Mouse (Mus musculus) gastrocnemius, adult 2 months (tissue): Measurements from ENCODE around the gene Pacs2. TPM values are rescaled to one million over a fixed set of nuclear protein-coding genes. Genes with fewer than 3 reads are reported as not detected.

ENCODE experiments used
- DNase-seq: peaks from one replicate; pipeline ENCODE4 v3.0.0; 2022
- H3K27ac ChIP-seq: fragments of 200-600 bp; 2 replicates; pipeline ENCODE4 v1.8.1; 2022; ENCODE audit warnings: mild to moderate bottlenecking
- H3K4me3 ChIP-seq: fragments of 200-600 bp; 2 replicates; pipeline ENCODE4 v1.8.1; 2022; ENCODE audit warnings: mild to moderate bottlenecking, moderate library complexity
- CTCF ChIP-seq: fragments of 200-600 bp; IDR thresholded peaks from 2 replicates; pipeline ENCODE4 v1.8.1; 2022; ENCODE audit warnings: antibody characterized with exemption, mild to moderate bottlenecking, moderate library complexity
- intact Hi-C: fragments of 180-260 bp; cut with DNase I; formaldehyde crosslinking; loops from one replicate; pipeline ENCODE4 v1.15.1; 2025
- total RNA-seq, 2 experiments: library from RNA; stranded (reverse); gene quantifications; 2 replicates each; pipeline ENCODE4 v1.2.3; 2021

Gene Pacs2
- total RNA-seq, 2 experiments from 2014 or later = 35.9 to 41.0 TPM

DNA sequence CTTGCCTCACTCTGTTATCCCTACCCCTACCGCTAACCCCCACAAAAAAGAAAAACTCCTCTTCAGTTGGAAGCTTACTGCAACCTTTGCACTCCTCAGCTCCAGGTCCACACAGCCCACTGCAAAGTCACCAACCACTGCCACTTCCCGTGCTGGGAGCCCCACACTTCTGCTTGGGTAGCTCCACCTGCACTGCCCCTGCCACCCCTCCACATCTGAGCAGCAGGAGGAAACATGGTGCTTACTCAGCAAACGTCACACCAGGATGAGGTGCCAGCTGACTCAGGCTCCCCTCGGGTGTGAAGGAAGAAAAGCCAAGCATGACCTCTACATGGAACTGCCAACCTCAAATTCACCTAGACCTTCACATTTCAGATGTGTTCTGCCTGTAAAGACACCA lies 20.2 kb upstream of the Pacs2 start:
- intact Hi-C loops = no loop called here
- no peak for DNase-seq
- no peak overlapping the region for H3K27ac ChIP-seq

DNA sequence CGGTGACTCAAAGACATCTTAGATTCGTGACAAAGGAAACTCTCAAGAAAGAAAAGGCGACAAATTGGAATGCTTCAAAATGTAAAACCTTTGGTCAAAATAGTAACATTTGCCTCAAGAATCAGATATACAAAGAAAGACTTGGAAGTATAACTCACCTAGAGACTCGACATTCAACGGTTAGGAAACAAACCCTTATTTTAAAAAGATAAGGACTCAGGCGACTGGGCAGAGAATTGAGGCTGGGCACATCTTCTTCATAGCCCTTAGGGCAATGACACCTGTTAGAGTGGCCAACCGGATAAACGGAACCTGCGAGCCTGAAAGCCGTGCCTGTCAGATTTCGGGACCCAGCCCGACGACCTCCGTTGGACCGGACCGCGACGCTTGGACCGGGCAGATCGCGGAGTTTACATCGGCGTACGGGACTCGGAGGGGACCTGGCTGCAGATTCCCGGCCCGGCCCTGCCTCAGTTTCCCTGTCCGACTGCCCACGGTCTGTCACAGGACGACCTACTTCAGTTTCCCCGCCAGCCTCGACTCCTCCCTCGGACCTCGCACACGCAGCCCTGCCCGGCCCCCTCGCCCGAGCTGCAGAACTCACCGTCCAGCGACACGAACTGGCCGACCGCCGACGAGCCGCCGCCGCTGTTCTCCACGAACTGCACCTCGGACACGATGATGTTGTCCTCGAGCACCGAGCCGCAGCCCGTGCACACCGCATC lies 14.6 kb upstream of the Pacs2 start:
- TF ChIP-seq CTCF = no peak
- Histone ChIP-seq H3K4me3 (peak overlapping the region; percentile 100), H3K27ac (peak overlapping the region; percentile 99)
- no peak for DNase-seq
- intact Hi-C loops = no loop called here

More for the DNA sequence above, 20.2 kb upstream of the Pacs2 start:
- no peak overlapping the region for H3K4me3 ChIP-seq
- no peak for TF ChIP-seq CTCF

DNA sequence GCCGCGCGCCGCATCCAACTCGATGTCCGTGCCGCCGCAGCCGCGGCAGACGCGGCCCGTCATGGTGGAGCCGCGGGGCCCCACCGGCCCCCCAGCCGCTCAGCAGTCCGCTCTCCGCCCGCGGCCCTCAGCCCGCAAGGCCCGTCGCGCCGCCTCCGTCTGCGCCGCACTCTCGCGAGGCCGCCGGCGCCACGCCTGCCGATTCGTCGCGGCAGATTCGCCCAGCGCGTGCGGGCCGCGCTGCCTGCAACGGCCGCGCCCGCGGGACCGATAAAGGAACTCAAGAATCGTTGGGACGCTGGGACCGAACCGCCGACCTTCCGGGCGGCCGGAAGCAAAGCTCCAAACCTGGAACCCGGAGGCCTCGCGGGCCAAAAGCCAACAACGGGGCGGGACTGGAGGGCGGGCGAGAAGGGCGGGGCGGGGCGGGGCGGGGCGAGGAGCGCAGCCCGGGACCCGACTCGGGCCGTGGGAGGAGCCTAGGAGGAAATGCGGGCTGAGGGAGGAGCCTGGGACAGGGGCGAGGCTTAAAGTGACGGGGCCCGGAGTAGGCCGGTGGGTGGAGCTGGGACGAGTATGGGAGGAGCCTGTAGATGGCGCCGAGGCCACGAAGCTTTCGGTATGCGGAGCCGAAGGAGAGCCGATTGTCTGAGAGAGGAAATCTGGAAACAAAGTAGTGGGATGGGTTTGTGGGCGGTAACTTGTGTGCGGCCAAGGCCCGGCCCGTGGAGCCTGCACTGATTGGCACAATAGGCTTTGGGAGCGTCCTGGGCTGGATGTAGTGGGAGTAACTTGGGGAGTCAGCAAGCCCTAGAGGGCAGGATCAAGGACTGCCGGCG lies 13.8 kb upstream of the Pacs2 start, which contains the start of gene Brf1:
Brf1 (minus strand) TSS at position 411 of the 839 bp plus-strand sequence.
- peak; percentile 34; the same call in 1 of the 2 replicates for TF ChIP-seq CTCF
- intact Hi-C loops = no loop called here

DNA sequence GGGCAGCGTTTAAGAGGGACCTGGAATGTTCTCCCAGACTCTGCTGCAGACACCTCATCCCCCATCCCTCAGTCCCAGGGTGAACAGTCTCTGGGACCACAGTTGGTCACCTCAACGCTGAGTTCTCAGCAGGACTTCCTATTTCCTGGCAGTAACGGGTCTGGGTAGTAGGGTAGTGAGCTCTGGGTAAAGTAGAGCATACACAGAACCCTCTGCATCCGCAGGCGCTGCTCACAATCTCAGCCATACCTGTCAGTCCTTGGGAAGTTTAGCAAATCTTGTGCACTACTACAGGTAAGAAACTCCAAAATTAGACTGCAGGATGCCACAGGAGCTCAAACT lies 13.2 kb upstream of the Pacs2 start:
- intact Hi-C loops = no loop called here
- no peak for DNase-seq
- TF ChIP-seq CTCF = no peak
- H3K4me3 ChIP-seq = peak overlapping the region; percentile 100
- peak overlapping the region; percentile 99 for H3K27ac ChIP-seq

More for the DNA sequence above, 13.8 kb upstream of the Pacs2 start, which contains the start of gene Brf1:
- peak; percentile 99 for DNase-seq
- Histone ChIP-seq H3K27ac (peak within 1 kb of the TSS; percentile 99), H3K4me3 (peak within 1 kb of the TSS; percentile 100)

DNA sequence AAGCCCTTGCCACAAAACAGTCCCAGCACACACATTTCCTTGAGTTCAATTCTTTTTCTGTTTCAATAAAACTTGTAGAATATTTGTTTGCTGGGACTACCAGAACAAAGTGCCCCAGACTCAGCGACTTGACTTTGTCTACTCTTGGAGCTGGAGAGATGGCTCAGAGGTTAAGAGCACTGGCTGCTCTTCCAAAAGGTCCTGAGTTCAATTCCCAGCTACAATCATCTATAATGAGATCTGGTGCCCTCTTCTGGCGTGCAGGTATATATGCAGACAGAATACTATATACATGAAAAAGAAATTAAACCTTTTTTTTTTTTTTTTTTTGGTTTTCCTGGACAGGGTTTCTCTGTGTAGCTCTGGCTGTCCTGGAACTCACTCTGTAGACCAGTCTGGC lies 11.6 kb upstream of the Pacs2 start:
- intact Hi-C loops = no loop called here
- TF ChIP-seq CTCF = peak; percentile 42
- no peak overlapping the region for H3K4me3 ChIP-seq
- H3K27ac ChIP-seq = no peak overlapping the region
- no peak for DNase-seq

DNA sequence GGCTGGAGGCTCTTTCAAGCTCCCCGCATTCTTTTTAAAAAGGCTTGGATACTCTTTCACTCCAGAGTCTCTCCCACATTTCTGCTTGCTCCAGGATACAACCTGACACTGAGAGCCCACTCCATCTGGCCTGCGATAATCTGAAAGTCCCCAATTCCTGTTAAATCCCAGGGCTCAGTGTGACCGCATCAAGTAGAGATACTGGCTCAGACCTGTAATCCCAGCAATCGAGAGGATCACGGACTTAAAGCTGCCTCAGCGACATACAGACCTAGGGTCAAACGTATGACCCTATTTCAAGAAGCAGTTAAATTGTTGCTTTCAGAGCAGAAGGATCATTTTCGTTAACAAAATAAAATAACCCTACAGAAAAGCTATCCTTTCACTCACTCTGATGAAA lies 10.3 kb upstream of the Pacs2 start:
- intact Hi-C loops = loop anchor here (2.0 kb wide), 2 partner anchors 41 to 71 kb away; partner anchors contain the start of gene Tex22
- H3K27ac ChIP-seq = no peak overlapping the region
- H3K4me3 ChIP-seq = no peak overlapping the region
- DNase-seq = no peak
- no peak for TF ChIP-seq CTCF

DNA sequence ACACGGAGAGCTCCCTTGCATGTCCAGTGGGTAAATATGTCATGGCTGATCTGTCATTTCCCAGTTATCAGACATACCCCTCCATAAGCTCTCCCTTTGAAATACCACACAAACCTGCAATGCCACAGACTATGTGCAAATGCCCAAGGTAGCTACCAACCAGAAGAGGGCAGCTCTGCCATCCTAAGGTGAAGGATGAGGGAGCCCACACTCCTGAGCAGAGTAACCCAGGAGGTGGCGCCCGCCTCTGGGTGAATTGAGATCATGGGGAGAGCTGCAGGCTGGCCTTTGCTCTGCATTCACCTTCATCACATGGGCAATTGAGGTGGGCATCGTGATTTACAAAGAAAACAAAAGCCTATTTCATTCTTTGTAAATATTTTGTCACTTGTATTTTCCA lies 9.3 kb upstream of the Pacs2 start:
- peak; percentile 92; the same call in 1 of the 2 replicates for TF ChIP-seq CTCF
- H3K27ac ChIP-seq = no peak overlapping the region
- no peak overlapping the region for H3K4me3 ChIP-seq
- intact Hi-C loops = loop anchor here (1.0 to 5.0 kb wide), 4 partner anchors 40 to 151 kb away; partner anchors contain the start of genes Tedc1 and Tex22
- peak; percentile 83 for DNase-seq

DNA sequence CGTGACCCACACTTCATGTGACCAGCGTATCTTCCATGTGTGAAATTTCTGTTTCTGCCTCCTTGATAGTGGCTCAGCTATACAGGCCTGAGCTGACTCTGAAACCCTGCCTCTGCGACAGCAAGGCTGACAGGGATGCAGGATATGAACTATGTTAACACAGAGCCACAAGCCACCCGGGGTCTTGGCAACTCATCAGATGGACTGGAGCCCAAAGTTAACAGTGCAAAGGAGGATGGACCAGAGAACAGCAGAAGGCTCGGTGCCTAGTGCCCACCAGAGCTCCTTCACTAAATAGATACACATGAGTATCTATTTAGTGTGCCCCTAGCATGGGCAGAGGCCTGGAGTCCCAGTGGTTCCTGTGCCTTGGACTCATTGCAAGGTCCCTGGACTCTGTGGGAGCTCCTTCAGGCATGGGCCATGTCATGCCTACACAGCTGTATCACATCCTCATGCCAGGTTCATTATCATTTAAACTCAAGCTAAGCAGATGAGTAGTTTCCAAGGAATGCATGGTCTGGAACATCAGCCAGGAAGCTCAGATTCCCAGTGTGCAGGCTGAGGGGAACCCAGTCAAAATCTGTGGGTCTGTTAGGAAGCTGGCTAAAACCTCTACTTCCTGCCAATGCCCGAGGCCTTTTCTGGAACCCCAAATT lies 2.5 kb upstream of the Pacs2 start:
- peak overlapping the region; percentile 98; the same call in 1 of the 2 replicates for H3K27ac ChIP-seq
- intact Hi-C loops = no loop called here
- TF ChIP-seq CTCF = no peak
- no peak for DNase-seq
- H3K4me3 ChIP-seq = no peak overlapping the region

DNA sequence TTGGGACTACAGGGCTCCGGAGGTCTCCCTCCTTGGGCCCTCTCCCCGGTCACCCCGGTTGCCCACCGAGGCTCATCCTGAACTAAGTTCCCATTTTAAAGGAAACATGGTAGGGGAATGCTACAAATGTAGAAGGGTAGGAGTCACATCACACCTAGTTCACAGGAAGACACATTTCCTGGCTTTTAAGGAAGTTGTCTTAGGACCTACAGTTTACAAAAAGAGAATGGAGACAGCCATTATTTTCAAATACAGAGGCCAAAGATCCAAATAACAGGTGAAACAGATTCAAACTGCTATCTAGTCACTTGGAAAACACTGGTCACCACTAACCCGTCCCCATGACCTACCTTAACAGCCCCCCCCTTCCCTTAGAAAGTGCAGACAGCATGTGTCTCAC lies 1.9 kb upstream of the Pacs2 start:
- intact Hi-C loops = no loop called here
- H3K27ac ChIP-seq = peak overlapping the region; percentile 98
- DNase-seq = no peak
- TF ChIP-seq CTCF = no peak
- no peak overlapping the region for H3K4me3 ChIP-seq

DNA sequence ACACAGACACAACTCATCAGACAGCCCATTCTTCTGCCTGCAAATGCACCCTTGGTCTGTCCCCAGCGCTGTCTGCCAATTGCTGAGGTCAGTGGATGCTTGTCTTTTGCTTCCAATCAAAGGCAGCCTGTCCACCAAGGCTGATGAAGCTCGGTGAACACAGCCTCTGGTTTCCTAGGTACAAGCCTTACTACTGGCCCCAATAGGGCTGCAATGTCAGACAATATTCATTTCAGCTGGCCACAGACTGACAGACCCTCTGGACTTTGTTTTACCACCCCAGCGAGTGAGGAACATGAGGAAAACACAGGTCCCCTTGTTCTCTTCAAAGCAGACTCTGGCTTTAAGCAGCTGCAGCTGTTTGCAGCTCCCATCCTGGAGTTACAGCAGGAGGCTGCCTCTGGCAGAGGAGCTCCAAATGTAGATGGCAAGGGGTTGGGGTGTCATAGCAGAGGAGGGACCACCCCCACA lies 1.3 kb upstream of the Pacs2 start:
- no peak for TF ChIP-seq CTCF
- Histone ChIP-seq H3K27ac (peak overlapping the region; percentile 98), H3K4me3 (peak overlapping the region; percentile 93)
- DNase-seq = peak; percentile 51
- intact Hi-C loops = no loop called here

DNA sequence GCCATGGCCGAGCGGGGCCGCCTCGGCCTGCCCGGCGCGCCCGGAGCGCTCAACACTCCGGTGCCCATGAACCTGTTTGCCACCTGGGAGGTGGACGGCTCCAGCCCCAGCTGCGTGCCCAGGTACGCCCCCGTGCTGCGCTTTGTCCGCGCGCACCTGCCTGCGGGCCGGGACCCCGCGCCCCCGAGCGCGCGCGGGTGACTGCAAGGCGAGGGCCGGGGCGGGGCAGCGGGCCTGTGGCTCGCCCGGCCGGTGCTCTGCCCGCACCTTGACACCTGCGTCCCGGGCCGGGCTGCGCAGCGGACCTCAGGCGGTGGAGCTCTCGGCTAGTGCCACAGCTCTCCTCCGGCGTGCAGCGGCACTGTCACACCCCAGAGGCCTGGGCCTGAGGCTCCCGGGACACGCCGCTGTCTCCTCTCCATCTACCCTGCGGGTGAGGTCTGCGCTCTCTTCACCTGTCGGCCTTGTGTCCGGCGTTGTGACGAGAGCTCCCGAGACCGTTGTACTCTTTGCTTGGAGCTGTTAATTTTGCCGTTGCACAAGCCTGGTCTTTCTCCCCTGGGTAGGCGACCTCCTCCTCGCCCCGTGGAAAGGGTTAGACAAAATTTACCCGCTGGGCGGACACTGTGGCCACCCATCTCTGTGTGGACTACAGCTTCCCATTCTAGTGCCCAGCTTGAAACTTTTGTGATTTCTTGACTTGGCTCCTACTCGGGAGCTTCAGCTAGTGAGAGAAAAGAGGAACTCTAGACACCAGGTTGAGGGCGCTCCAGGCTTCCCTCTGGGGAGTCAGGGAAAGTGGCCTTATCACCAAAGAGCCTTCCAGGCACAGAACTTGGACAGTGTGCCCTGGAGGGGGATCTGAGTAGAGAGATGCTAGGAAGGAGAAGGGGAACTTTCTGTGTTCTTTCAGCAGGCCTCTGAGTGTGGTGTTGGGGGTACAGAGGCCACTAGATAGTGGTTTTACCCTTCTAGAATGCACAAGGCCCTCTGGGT lies 551 bp downstream of the Pacs2 start:
- H3K4me3 ChIP-seq = peak overlapping the region; percentile 76
- peak; percentile 73 for DNase-seq
- intact Hi-C loops = no loop called here
- peak overlapping the region; percentile 95 for H3K27ac ChIP-seq
- 0 out of 2 replicates have a peak, but pooled peaks have one; percentile 2 for TF ChIP-seq CTCF
